Mouse (Mus musculus): Measurements from ENCODE around the gene Wdr5b. TPM values are rescaled to one million over a fixed set of nuclear protein-coding genes. Genes with fewer than 3 reads are reported as not detected.

The Wdr5b gene
- total and polyA plus RNA-seq, 3 experiments, result 5.4 to 7.4 (median 5.9) TPM

DNA sequence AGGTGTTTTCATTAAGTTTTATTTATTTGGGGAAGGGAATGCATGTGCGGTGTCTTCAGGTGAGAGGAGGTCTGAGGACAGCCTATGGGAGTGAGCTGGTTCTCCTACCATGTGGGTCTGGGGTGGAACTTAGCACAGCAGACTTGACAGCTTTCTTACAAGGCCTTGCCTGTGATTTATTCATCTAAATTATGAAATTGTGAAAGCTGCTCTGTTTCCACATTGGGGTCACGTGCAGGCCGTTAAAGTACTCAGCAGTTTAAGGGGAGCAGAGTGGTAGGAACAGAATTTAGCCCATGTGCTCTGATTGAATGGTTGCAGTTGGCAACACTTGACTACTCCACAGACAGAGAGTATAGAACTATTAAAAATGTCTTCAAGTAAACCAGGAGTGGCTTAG lies 38.9 kb downstream of the Wdr5b start:
- H3K9ac ChIP-seq (ENCODE audit: insufficient read depth, low read depth), result no peak overlapping the region
- peaks cover 43% of the 10 kb centered on the region for H3K79me2 ChIP-seq (replicated peaks; ENCODE audit: control insufficient read depth, extremely low read depth, insufficient read depth, poor library complexity, severe bottlenecking)
- no peak overlapping the region for H3K4me2 ChIP-seq (ENCODE audit: insufficient read depth, low read depth, poor library complexity, severe bottlenecking)
- dilution Hi-C loops (cut with MboI; ENCODE audit: extremely low pct_ligation_motif_present, extremely low pct_unique_long_range_greater_than_20kb, low sequenced_read_pairs) (no loop called here), in situ Hi-C loops (cut with MboI; ENCODE audit: low pct_ligation_motif_present, low pct_unique_long_range_greater_than_20kb, low sequenced_read_pairs) (no loop called here)
- no peak overlapping the region for H3K27ac ChIP-seq (ENCODE audit: insufficient read depth, low read depth)
- no peaks in the 10 kb centered on the region for H3K9me3 ChIP-seq (replicated peaks; ENCODE audit: low read length)
- peaks cover 27 to 81% of the 10 kb centered on the region in 2 experiments for H3K36me3 ChIP-seq (replicated peaks in 1 of 2; ENCODE audit: control insufficient read depth in 1 of 2, insufficient read depth in 1 of 2, low read length in 1 of 2)
- H3K4me1 ChIP-seq (ENCODE audit: control insufficient read depth in 1 of 2, insufficient read depth in 2 of 2), result peaks cover 0 to 6% of the 10 kb centered on the region in 2 experiments; a peak in 1 of 4 replicates
- no peaks in the 10 kb centered on the region for H3K27me3 ChIP-seq (replicated peaks)
- DNase-seq (ENCODE audit: extremely low read depth), result no peak
- TF ChIP-seq MYC (IDR thresholded peaks at IDR 0.05; ENCODE audit: low read depth, low read length) (no peak), ETS1 (conservative IDR thresholded peaks at IDR 0.05; ENCODE audit: low read depth, low read length) (no peak), POLR2AphosphoS2 (IDR thresholded peaks at IDR 0.05; ENCODE audit: low read depth, low read length) (no peak), E2F4 (IDR thresholded peaks at IDR 0.05; ENCODE audit: insufficient replicate concordance, low read depth, low read length) (no peak), TBP (conservative IDR thresholded peaks at IDR 0.05; ENCODE audit: low read depth, low read length) (no peak), EP300 (IDR thresholded peaks at IDR 0.05; ENCODE audit: low read length) (no peak), CTCF (conservative IDR thresholded peaks at IDR 0.05 in 1 of 2, IDR thresholded peaks at IDR 0.05 in 1 of 2; ENCODE audit: low read depth in 2 of 2, low read length in 2 of 2) (no peak), TCF12 (IDR thresholded peaks at IDR 0.05; ENCODE audit: low read depth, low read length) (no peak), NRF1 (IDR thresholded peaks at IDR 0.05; ENCODE audit: low read depth, low read length) (no peak), RCOR1 (conservative IDR thresholded peaks at IDR 0.05; ENCODE audit: low read depth, low read length) (no peak), NELFE (IDR thresholded peaks at IDR 0.05; ENCODE audit: low read depth, low read length) (no peak), MAX (IDR thresholded peaks at IDR 0.05; ENCODE audit: low read length) (no peak), USF2 (conservative IDR thresholded peaks at IDR 0.05; ENCODE audit: low read depth, low read length) (no peak), UBTF (IDR thresholded peaks at IDR 0.05; ENCODE audit: low read depth, low read length) (no peak), RAD21 (IDR thresholded peaks at IDR 0.05; ENCODE audit: low read depth, low read length) (no peak), MEF2A (IDR thresholded peaks at IDR 0.05; ENCODE audit: borderline replicate concordance, low read depth, low read length) (no peak), KAT2A (IDR thresholded peaks at IDR 0.05; ENCODE audit: insufficient replicate concordance, low read length) (no peak), ZNF384 (IDR thresholded peaks at IDR 0.05; ENCODE audit: low read depth, low read length) (no peak), SMC3 (IDR thresholded peaks at IDR 0.05; ENCODE audit: low read depth, low read length) (no peak)
- no peak overlapping the region for H3K4me3 ChIP-seq (replicated peaks in 1 of 3; ENCODE audit: low read depth in 2 of 3, low read length in 2 of 3, poor library complexity in 1 of 3)

DNA sequence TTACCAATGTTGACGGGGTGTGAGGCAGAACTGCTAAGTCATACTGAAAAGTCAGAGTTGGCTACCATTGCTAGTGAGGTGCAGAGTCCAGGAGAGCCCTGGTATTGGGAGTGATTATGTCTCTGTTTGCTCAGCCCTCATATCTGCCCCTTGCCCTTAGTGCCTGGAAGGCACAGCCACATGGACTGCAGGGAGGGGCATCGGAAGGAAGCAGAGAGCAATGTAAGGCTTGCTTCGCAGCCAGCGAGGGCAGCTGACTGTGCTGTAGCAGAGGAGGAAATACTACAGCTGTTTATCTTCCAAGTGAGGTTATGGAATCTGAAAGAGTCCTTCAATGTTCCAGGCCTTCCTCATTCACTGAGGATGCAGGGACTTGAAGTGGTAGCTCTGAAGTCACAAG lies 46.9 kb downstream of the Wdr5b start:
- no peaks in the 10 kb centered on the region for H3K27me3 ChIP-seq (replicated peaks)
- H3K36me3 ChIP-seq (replicated peaks in 1 of 2; ENCODE audit: control insufficient read depth in 1 of 2, insufficient read depth in 1 of 2, low read length in 1 of 2), result peaks cover 67 to 93% of the 10 kb centered on the region in 2 experiments
- no peaks in the 10 kb centered on the region for H3K9me3 ChIP-seq (replicated peaks; ENCODE audit: low read length)
- no peaks in the 10 kb centered on the region for H3K4me1 ChIP-seq (ENCODE audit: control insufficient read depth in 1 of 2, insufficient read depth in 2 of 2)
- H3K4me3 ChIP-seq (replicated peaks in 1 of 3; ENCODE audit: low read depth in 2 of 3, low read length in 2 of 3, poor library complexity in 1 of 3), result no peak overlapping the region
- DNase-seq (ENCODE audit: extremely low read depth), result no peak
- no peak overlapping the region for H3K27ac ChIP-seq (ENCODE audit: insufficient read depth, low read depth)
- H3K4me2 ChIP-seq (ENCODE audit: insufficient read depth, low read depth, poor library complexity, severe bottlenecking), result no peak overlapping the region
- in situ Hi-C loops (cut with MboI; ENCODE audit: low pct_ligation_motif_present, low pct_unique_long_range_greater_than_20kb, low sequenced_read_pairs) (no loop called here), dilution Hi-C loops (cut with MboI; ENCODE audit: extremely low pct_ligation_motif_present, extremely low pct_unique_long_range_greater_than_20kb, low sequenced_read_pairs) (no loop called here)
- TF ChIP-seq KAT2A (IDR thresholded peaks at IDR 0.05; ENCODE audit: insufficient replicate concordance, low read length) (no peak), E2F4 (IDR thresholded peaks at IDR 0.05; ENCODE audit: insufficient replicate concordance, low read depth, low read length) (no peak), MAZ (IDR thresholded peaks at IDR 0.05; ENCODE audit: low read depth, low read length) (no peak), USF2 (conservative IDR thresholded peaks at IDR 0.05; ENCODE audit: low read depth, low read length) (no peak), NELFE (IDR thresholded peaks at IDR 0.05; ENCODE audit: low read depth, low read length) (no peak), CHD2 (IDR thresholded peaks at IDR 0.05; ENCODE audit: low read length) (no peak), SIN3A (IDR thresholded peaks at IDR 0.05; ENCODE audit: low read length) (no peak), USF1 (IDR thresholded peaks at IDR 0.05; ENCODE audit: low read depth, low read length) (no peak), EP300 (IDR thresholded peaks at IDR 0.05; ENCODE audit: low read length) (no peak), RAD21 (IDR thresholded peaks at IDR 0.05; ENCODE audit: low read depth, low read length) (no peak), SMC3 (IDR thresholded peaks at IDR 0.05; ENCODE audit: low read depth, low read length) (no peak), RCOR1 (conservative IDR thresholded peaks at IDR 0.05; ENCODE audit: low read depth, low read length) (no peak), ETS1 (conservative IDR thresholded peaks at IDR 0.05; ENCODE audit: low read depth, low read length) (no peak), MAFK (IDR thresholded peaks at IDR 0.05; ENCODE audit: insufficient replicate concordance, low read length) (no peak), TCF12 (IDR thresholded peaks at IDR 0.05; ENCODE audit: low read depth, low read length) (no peak), UBTF (IDR thresholded peaks at IDR 0.05; ENCODE audit: low read depth, low read length) (no peak), NRF1 (IDR thresholded peaks at IDR 0.05; ENCODE audit: low read depth, low read length) (no peak), MYC (IDR thresholded peaks at IDR 0.05; ENCODE audit: low read depth, low read length) (no peak)
- no peak overlapping the region for H3K9ac ChIP-seq (ENCODE audit: insufficient read depth, low read depth)
- H3K79me2 ChIP-seq (replicated peaks; ENCODE audit: control insufficient read depth, extremely low read depth, insufficient read depth, poor library complexity, severe bottlenecking), result no peaks in the 10 kb centered on the region

Measured in CH12.LX (cell line).